Mouse (Mus musculus) layer of hippocampus, adult 11-12 months (tissue): ENCODE measurements at regions not wholly inside any gene's neighbourhood (a gene's known extent, or its start where the extent isn't known, plus 50 kb on each side); places are given as distances from the start of the nearest gene placed in this dataset.

ENCODE experiments used
- DNase-seq: peaks from one replicate; pipeline ENCODE4 v3.0.0; 2022; ENCODE audit warnings: low spot score

DNA sequence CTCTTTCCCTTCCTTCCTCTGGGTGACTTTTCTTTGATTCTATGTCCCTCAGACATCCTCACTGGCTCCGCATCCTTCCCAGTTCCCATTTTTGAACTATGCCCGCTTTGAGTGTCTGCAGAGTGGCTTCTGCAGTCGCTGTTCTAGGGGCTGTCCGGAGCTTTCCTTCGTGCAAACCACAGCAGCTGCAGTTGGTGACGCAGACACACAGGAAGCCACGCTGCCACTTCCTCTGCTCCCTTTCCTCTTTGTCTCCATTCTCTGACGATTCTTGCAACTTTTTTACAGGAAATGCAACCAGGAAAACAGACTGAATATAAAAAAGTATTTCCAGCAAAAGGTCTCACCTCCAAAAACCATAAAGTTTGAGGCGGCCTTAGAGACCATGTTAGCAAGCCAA lies 191.0 kb upstream of the Tgfbr2 start:
- DNase-seq, result peak; percentile 40

DNA sequence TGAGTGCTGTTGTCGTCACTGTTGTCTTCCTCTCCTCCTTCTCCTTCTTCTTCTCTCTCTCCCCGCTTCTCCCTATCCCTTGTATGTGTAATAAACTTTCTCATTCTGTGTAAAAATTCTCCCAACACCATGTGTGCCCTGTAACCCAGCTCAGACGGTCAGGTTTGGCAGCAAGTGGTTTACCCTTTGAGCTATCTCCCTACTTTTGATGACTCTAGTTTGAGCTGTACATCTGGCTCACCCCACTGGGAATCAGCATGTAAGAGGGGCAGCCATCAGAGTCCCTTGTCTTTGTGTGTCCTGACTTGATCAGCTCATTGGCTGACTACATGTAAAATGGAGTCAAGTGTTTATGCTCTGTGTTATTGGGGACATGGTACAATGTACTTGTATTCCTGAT lies 190.5 kb upstream of the Tgfbr2 start:
- DNase-seq, result no peak

DNA sequence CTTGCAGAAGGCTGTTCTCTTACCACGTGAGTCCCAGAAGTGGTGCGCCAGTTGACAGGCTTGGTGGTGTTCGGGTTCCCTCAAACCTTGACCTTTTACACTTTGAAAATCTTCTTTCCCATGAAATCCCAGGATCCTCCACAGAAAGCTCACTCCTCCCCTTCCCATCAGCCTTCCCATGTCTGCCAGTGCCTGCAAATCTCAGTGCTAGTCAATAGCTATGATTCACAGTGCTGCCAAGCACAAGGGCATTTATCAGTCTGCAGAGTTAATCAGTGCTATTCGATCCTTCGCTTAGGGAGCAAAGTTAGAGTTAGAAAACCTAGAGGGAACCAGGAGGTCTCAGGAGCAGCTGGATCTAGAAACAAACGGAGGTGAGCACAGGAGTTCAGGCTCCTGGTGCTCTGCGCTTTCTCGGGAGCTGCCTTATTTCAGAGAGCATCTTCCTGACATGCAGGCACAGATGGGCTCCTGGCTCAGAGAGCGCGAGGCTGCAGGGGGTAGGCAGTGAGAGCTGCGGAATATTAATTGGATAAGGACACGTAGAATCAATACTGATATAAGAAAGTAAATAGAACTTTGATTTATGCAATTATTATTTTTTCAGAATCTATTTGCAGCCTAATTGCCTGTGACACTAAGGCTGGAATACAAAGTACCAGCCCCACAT lies 190.0 kb upstream of the Tgfbr2 start:
- no peak for DNase-seq

DNA sequence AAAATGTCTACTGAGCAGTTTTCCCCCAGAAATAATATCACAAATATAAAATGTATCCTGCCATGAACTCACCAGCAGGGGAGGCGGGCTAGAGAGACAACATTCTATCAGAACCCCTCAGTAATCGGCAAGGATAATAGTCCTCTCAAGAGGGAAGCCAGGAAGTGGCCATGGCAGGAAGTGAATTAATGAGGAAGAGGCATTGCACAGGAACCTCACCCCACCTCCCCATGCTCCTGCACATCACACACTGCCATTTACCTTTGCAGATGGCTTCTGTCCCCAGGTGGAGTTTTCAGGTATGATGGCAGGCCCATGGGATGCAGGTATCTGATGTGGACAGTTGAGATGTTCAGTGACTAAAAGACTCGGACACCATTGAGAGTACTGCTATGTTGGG lies 185.9 kb upstream of the Tgfbr2 start:
- DNase-seq, result no peak

DNA sequence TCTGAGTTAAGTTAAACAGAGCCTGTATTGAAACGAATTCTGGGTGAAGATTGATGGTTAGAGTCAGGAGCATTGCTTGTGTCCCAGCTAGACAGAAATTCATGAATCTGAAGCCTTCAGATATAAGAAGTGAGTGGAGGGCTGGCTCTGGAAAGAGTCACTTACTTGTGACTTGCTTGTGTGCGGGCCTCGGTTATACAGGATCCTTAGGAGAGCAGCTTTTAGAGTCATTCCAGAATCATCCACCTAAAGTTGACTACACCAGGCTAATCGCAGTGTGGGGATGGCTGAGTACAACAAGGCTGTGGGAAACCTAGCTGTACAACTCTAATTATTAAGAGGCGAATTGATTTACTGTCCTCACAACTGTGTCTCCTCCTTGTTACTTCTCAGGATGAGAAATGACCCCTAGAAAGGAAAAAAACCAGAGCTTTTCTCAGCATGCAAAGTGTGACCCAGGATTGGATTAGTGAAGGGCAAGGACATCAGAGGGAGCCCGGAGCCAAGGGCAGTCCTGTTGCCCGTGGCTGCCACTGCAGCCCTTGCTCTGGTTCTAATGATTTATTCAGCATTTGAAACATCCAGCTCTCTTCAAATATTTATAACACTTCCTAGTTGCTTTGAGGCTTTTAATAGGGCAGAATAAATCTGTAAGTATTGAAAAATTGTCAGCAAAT lies 179.0 kb upstream of the Tgfbr2 start:
- no peak for DNase-seq

DNA sequence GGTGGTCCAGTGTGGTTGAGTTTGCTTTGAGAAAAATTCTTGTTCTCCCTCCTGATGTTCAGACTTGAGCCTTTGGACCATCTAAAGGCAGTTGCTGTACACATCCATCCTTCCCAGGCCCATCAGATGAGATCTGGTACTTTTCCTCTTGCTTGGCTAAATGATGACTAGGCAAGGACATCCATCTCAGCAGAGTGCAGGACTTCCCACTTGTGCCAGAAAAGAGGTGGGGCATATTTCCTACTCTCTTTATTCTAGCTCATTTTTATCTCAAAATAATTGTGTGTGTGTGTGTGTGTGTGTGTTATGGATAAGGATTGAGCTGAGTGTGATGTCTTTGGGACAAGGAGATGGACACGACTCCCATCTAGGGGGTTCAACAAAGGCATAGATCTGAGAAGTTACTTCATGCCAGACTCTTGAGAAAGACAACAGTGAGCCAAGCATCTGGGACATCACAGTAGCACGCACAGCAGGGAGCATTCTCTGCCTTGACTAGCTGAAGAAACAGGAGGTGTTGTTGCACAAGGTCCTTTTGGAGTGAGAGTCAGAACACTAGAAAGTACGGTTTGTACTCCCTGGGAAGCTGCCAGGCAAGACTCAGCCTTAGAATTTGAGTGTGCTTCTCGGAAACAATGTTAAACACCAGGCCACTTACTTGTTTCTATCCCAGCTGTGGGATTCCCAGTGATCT lies 177.8 kb upstream of the Tgfbr2 start:
- no peak for DNase-seq

DNA sequence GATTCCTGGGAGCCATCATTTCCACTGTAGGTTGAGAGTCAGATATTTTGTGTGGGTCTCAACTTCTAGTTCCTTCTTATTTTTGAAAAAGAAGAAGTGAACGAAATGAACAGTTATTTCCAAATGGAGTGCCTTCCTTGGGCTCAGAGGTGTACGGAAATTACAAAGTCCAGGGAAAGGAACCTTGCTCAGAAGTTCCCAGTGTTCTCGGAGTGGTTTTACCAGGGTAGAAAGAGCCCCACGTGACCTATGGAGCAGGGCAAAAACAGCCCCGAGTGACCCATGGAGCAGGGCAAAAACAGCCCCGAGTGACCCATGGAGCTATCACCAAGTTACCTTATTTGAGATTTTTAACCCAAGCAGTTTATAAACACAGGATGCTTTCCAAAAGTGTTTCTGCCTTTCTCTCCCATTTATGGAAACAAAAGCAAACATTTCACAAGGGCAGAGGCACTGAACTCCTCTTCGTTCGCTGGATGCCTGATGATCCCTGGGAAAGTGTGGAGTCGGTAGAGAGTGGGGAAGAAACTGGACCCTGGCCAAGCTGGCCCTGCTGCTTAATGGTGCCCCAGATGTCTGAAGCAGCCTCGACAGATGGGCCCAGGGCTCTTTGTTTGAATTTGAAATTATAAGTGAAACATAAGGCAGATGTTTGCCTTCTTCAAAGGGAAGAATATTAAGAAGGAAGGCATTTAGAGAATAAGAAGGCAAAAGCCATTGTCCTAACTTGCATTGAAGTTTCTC lies 175.8 kb upstream of the Tgfbr2 start:
- peak; percentile 28 for DNase-seq

DNA sequence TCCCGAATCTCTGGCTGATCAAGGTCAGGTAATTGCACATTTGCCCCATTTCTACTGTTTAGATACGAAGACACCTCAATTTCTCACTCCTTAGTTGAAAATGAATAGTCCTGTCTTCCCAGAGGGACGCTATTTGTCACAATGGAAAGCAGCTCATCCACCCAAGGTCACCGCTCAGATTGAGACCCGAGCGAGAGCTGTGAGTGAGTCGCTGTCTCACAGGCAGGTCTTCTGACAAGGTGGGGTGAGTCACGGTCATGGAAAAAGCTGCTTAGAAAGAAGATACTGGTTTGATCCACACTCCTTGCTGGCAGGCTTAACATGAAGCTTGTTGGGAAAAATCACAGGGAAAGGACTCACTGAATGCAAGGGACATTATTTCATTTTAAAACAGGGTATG lies 171.9 kb upstream of the Tgfbr2 start:
- no peak for DNase-seq

DNA sequence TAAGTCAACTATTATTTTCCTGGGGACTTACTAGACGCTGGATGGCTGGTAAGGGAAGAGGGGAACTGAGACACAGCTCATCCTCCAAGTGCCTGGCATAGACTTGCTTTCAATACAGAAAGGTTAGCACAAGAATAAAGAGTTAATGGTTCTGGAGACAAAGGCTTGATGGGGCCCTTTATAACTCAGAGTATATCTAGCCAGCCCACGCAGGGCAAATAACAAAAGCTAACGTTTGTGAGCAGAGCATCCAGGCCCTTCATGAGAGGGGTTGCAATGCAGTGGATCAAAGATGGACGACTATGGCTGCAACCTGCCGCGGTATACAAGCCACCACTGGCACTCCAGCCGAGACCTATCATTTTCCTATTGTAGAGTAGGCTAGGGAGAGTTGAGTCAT lies 171.3 kb upstream of the Tgfbr2 start:
- DNase-seq, result no peak

DNA sequence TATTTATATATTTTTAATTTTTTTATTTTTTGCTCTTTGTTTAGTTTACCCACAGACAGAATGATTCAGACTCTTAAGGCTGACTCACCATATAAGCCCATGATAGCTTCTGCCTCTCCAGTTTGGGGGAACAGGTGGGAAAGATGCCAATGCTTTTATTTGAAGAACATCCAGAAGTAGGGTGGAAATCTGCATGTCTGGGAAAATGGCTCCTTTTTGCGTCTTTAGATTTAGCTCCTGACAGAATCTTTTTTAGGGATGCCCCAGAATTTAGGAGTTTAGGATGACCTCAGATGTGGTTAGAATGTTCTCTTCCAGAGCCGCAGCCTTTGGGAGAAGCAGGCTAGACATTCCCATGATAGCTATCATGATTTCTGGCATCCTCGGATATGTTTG lies 167.9 kb upstream of the Tgfbr2 start:
- DNase-seq, result no peak

DNA sequence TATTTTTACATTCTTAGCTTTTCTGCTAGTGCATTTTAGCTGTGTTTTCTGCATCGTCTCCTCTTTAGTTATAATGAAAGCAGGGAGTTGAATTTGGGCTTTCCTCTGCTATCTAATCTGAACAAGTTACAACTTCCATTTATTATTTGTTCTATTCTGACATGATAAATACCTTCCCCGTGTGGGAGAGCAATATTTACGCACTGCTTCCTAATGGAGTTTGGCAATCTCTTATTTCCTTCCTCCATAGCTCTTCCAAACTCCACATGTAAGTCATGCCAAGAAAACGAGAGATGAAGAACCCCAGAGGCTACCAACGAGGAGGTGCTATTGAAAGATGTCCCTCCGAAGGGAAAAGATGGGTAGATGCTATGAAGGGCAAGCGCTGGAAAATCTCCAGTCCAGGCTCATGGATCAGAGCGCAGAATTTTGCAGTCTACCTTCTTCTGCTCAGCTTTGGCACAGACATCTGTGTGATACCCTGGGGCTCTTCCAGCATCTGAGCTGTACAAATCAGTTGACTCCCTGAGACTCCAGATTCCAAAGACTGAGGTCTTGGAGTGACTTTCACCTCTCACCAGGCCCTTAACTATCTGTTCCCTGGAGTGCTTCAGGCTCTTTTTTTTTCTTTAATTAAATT lies 167.4 kb upstream of the Tgfbr2 start:
- DNase-seq, result no peak

DNA sequence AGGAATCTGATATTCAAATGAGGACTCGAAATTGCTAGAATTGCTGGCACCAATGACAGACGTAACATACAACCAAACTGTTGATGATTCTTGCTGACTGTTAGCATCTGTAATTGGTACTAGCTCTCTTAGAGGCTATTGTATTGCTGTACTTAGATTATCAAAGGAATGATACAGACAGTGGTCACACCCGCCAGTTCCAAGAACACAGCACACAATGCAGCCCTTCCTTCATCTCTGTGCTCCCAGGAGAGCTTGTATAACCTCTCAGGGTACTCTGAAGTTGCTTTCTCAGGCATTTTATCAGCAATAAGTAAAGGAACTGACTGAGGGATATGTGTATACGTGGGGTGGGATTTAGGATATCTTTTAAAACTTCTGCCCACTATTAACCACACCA lies 166.8 kb upstream of the Tgfbr2 start:
- DNase-seq, result no peak

DNA sequence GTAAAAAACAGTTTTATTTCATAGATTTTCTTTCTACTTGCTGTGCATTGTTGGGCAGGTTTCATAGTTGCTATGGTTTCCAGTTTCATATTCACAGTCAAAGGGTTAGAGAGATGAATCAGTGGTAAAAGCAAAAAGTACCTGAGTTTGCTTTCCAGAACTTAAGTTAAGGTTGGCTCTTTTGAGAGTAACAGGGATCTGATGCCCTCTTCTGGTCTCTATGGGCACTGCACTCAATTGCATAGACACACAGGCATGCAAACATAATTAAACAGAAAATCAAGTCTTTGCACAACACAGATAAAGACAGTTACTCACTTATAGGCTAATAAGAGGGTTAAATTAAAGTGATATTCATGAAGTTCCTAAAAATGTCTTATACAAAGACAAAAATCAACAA lies 165.8 kb upstream of the Tgfbr2 start:
- no peak for DNase-seq

DNA sequence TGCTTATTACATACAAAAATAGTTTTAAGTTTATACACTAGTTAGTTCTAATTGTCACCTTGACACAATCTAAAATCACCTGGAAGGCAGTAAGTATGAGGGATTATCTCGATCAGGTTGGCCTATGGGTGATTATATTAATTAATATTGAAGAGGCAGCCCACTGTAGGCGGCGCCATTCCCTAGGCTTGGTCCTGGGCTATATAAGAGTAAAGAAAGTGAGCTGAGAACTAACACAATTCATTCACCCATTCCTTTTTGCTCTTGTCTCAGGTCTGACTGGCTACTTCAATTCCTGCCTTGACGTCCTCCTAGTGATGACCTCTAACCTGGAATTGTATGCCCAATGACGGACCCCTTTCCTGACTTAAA lies 163.6 kb upstream of the Tgfbr2 start:
- DNase-seq, result no peak

DNA sequence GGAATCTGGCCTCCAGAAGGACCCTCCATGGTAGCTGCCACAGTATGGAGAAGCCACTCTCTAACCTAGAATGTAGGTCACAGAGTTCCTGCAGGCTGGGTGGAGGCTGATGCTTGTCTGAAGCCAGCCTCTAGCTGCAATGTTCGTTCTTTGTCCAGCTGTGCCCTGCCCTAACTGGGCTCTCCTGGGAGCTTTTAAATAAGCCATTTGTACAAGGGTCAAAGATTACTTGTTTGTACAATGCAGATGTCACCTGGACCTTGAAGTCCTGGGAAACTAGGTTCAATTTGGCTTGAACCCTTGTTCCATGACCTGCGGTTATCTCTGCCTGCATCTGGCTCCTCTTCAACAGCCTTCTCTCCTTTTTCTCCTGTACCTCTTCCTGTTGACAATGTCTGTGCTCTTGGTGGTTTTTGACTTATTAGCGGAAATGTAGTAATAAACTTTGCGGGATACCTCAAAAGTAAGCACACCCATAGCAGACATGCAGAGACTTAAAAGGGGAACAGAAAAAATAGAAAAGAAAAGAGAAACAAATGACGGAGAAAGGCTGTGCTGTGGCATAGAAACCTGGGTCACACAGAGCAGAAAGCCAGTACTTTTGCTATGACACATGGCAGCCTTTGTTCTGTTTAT lies 163.1 kb upstream of the Tgfbr2 start:
- no peak for DNase-seq

DNA sequence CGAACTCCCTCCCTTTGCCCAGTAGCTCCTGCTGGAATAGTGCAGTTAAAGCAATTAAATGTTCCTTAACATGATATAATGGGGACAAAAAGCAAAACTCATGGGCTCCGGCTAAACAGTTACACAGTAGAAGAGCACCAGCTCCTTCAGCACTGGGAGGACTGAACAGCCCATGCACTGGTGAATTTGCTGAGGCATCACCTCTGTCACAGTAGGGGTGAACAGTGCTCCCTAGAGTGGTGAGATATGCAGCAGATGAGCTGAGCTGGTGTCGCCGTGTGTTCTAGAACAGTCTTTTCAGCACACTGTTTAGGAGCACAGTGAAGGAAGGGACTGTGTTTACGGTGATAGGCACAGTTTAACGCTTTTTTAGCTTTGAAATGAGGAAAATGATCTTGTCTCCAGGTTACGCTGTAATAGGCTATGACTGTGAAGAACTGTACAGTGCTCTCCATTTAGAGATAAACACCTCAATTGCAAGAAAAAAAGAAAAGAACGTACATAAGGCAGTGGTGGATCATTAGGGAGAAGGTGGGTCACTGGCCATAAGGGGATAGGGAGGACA lies 162.4 kb upstream of the Tgfbr2 start:
- no peak for DNase-seq

DNA sequence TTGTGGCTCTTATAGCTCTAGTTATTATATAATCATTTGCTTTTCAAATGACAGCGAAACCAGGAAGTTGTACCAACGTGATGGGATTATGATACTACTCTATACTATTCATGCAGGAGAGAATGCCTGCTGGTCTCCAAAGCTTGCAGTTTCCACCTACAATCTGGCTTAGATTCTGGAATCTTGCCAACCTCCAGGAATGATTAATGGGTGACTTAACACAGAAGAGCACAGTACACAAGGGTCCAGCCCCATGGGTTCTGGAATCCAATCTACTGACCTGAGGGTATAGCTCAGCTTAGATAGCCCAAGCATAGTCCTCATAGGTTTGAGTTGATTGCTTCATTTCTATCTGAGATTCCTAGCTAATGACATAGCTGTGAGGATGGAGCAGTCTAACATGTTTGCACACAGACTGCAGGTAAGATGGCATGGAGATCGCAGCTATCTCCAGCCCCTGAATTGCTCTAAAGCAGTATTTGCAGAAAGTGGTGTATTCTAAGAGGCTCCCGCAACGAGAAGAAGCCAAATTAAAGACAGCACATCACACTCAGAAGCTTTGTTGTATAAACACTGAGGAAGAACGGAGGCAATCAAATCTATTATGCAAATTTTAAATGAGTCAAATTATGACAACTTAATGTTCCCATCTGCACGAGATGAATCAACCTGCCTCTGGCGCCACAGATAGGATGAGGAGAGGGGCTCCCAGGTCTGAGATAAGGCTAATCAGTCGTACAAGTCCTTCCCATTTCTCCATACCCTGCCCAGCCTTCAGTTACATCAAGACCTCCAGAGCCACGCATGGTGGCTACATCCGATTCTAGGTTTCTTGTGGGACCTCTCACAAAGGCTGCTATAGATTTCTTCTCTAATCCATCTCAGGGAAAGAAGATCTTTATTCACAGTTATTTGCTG lies 160.7 kb upstream of the Tgfbr2 start:
- no peak for DNase-seq

DNA sequence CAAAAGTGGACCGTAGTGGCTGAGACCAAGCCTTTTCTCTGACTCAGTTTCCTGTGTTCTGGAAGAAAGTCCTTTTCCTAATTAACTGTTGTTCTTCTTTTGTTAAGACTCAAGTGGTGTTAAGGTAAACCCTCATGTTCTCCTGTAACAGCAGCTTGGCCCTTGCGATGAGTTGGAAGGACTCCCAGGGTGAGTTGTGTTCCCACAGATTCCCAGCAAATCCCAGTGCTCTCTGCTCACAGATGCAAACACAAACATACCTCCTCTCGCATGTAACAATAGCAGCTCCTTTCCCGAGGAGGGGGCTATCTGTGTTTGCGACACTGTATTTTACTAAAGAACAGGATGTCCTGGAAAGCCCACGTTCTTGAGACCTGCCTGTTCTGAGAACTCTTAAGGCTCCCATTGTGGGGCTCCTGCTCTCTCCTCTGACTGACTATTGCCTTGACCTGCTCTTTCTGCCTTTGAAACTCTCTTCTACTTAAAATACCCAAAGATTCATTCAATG lies 158.8 kb upstream of the Tgfbr2 start:
- no peak for DNase-seq

DNA sequence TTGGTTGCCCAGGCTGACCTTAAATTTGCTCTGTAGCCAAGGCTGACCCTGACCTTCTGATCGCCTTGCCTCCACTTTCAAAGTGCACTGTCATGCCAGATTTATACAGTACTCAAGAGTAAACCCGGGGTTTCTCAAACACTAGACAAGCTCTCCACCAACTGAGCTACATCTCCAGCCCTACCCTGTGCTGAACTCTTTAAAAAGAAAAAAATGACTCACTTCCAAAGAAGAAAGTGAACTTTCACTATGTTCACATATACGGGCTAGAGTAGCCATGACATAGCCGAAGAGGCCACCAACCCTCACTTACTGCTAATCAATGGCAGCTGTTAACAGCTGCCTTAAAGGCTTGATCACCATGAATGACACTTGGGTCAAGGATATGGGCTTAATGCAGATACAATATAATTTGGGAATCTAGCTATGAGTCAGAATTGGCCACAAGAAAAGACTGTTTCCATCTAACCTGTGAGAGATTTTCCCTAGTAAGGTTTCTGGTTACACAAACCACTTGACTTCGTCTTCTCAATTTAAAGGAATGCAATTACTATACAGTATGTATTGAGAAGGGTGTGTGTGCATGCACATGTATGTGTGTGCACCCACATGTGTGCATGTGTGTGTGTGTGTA lies 157.4 kb upstream of the Tgfbr2 start:
- DNase-seq, result no peak

DNA sequence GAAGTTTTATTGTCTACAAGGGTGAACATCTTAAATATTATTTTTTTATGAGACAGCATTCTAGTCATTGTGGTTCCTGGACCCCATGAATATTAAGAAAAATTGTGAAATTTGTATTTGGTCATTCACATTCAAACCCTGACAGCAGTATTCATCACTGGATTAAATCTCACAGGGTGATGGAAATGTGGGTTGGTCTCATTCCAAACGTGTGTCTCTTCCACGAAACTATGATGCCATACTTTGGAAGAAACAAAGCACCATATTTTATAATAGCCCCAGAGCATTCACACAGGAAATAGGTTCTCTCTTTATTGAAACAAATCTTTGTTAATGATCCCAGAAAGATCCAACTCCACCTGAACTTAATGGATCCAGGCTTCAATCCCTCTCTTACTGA lies 156.2 kb upstream of the Tgfbr2 start:
- no peak for DNase-seq
